Mouse (Mus musculus): ENCODE measurements around the gene Gatad2b.

- TF ChIP-seq CTCF (conservative IDR thresholded peaks at IDR 0.05; ENCODE audit: low read length) (no peak), POU5F1 (IDR thresholded peaks at IDR 0.05; ENCODE audit: borderline replicate concordance, low read length) (no peak)
These were observed 1.0 kb upstream of the Gatad2b start for GRCm38 (mm10) chr3:90291982-90292344.
